Mouse (Mus musculus): Measurements from ENCODE around the gene Mtfmt. TPM values are rescaled to one million over a fixed set of nuclear protein-coding genes. Genes with fewer than 3 reads are reported as not detected.

Mtfmt gene
- total RNA-seq, 2 experiments from 2014 or later, result 4.3 to 4.7 TPM

DNA sequence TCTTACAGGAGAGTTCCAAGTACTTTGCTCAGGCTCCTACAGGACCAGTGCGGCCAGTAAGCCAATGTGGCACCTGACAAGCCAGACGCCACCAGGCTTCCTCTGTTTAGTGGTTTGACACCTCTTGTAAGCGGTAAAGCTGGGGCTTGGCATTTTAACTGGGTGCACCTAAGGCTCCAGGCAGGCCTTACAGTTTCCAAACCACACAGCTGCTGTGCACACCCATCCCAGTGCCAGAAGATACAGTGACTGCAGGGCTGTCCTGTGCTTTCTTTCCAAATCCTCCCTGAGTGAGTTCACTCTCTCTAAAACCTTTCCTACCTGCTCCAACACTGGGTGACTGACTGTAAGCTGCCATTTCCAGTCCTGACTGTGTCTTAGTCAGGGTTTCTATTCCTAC lies 55.9 kb downstream of the Mtfmt start:
- intact Hi-C loops (cut with DNase I), result no loop called here
- DNase-seq, result no peak

DNA sequence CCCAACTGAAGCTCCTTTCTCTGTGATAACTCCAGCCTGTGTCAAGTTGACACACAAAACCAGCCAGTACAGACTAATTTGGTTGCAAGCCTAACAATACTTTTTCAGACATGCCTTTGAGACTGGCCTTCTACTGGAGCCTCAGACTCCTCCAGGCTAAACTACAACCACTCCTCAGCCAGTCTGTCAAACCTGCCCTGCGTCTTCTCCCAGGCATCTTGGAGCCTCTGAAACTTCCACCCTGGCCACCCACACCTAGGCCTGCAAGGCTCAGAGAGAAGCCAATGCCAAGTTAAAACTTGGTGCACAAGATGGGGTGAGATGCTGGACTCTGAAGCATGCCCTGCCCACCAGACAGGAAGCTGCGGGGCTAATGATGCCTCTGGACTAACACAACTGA lies 56.8 kb downstream of the Mtfmt start:
- intact Hi-C loops (cut with DNase I), result no loop called here
- no peak for DNase-seq

DNA sequence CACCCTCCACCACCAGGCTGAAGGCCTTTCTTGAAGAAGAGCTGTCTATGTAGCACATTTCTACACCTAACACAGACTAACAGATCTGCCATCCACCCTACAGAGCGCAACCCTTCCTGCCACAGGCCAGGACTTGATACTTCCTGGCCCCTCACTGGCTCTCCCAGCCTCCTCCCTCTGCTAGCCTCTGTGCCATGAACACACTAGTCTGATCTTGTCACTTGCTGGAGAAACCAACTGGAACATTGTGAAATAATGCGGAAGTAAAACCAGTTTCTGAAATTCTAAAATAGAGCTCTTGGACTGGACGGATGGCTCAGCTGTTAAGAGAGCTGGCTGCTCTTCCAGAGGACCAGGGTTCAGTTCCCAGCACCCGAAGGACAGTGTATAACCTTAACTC lies 57.3 kb downstream of the Mtfmt start:
- intact Hi-C loops (cut with DNase I), result no loop called here
- no peak for DNase-seq

DNA sequence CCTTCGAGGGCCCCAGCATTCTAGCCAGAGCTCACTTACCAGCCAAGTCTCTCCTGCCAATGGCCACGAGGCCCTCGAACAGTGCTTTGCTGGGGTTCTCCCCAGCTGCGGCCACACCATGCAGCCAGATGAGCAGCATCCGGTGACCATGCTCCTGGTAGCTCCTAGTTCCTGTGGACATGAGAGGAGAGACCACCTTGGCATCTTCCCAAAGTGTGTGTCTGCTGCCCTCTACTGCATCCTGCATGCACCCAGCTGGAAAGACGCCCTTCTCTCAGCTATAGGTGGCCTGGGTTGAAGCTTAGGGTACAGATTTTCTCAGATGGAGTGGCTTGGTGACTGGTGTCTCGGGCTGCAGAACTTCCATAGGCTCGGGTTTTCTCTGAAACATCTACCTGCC lies 66.6 kb downstream of the Mtfmt start:
- DNase-seq, result no peak
- intact Hi-C loops (cut with DNase I), result no loop called here

Other genes starting within 250 kb of the Mtfmt start
- gene Parp16, start 240.4 kb upstream of the Mtfmt start, total RNA-seq (2021), result 1 to 10 TPM; 3.4 to 4.0 TPM
- 10 to 100 TPM; 13.6 to 24.2 TPM for gene Cilp, start 170.6 kb upstream of the Mtfmt start, total RNA-seq (2021)
- 10 to 100 TPM; 46.9 to 65.0 TPM for gene Clpx, start 141.5 kb upstream of the Mtfmt start, total RNA-seq (2021)
- 10 to 100 TPM; 10.3 to 12.6 TPM for gene Pdcd7, start 89.7 kb upstream of the Mtfmt start, total RNA-seq (2021)
- gene Ubap1l, start 74.7 kb upstream of the Mtfmt start, total RNA-seq (2021), result under 1 TPM in 1 of 2 experiments, not detected in 1; 0.56 TPM
- 1 to 10 TPM; 6.7 to 8.9 TPM for gene Kbtbd13, start 44.1 kb upstream of the Mtfmt start, total RNA-seq (2021)
- 1 to 10 TPM; 3.2 to 3.8 TPM for gene Rasl12, start 37.3 kb upstream of the Mtfmt start, total RNA-seq (2021)
- not detected for gene Slc51b, start 12.8 kb upstream of the Mtfmt start, total RNA-seq (2021)
- 1 to 10 TPM; 7.9 to 8.8 TPM for gene Spg21, start 25.2 kb downstream of the Mtfmt start, total RNA-seq (2021)
- not detected for gene Ankdd1a, start 84.4 kb downstream of the Mtfmt start, total RNA-seq (2021)
- gene Plekho2, start 144.3 kb downstream of the Mtfmt start, total RNA-seq (2021), result 1 to 10 TPM; 5.2 to 5.9 TPM
- under 1 TPM in 1 of 2 experiments, not detected in 1; 0.92 TPM for gene Pif1, start 151.4 kb downstream of the Mtfmt start, total RNA-seq (2021)
- 1 to 10 TPM; 1.7 to 1.9 TPM for gene Rbpms2, start 193.9 kb downstream of the Mtfmt start, total RNA-seq (2021)
- 100 to 1,000 TPM; 217 to 221 TPM for gene Oaz2, start 232.2 kb downstream of the Mtfmt start, total RNA-seq (2021)